Mouse (Mus musculus) effector memory CD4-positive, alpha-beta T cell, adult 5 months (primary cell): ENCODE data around the gene Gm10718. TPM values are rescaled to one million over a fixed set of nuclear protein-coding genes. Genes with fewer than 3 reads are reported as not detected.

Experiments used
- polyA plus RNA-seq: library from polyadenylated mRNA; unstranded; fragments of 100-300 nt; shearing (Covaris generic); gene quantifications from one replicate; pipeline ENCODE4 v1.2.1, GENCODE M21; 2017

Gm10718 gene
- polyA plus RNA-seq, result 12.6 TPM

GRCm38 (mm10) chr9:3023312-3023984 is at the start of gene Gm10718:
TSS of gene Gm10718 (plus strand) at chr9:3023547.

GRCm38 (mm10) chr9:3000445-3000972 is 22.8 kb upstream of the Gm10718 start, which contains the start of gene Gm10722:
TSS of gene Gm10722 (plus strand) at chr9:3000922.

GRCm38 (mm10) chr9:3002794-3003396 is 20.5 kb upstream of the Gm10718 start, which contains the start of gene Gm11168:
TSS of gene Gm11168 (plus strand) at chr9:3003346.

GRCm38 (mm10) chr9:3012733-3013279 is 10.5 kb upstream of the Gm10718 start, which contains the start of gene Gm10721:
TSS of gene Gm10721 (plus strand) at chr9:3013140.

GRCm38 (mm10) chr9:3015354-3015753 is 8.0 kb upstream of the Gm10718 start, which contains the start of gene Gm10720:
TSS of gene Gm10720 (plus strand) at chr9:3015654.

GRCm38 (mm10) chr9:3017108-3017507 is 6.2 kb upstream of the Gm10718 start, which contains the start of gene Gm10719:
TSS of gene Gm10719 (plus strand) at chr9:3017408.

GRCm38 (mm10) chr9:3024912-3025467 is 1.6 kb downstream of the Gm10718 start, which contains the start of gene Gm10717:
TSS of gene Gm10717 (plus strand) at chr9:3025417.

GRCm38 (mm10) chr9:3034299-3034698 is 11.0 kb downstream of the Gm10718 start, which contains the start of gene Gm17535:
TSS of gene Gm17535 (plus strand) at chr9:3034599.

GRCm38 (mm10) chr9:3036577-3036976 is 13.2 kb downstream of the Gm10718 start, which contains the start of gene Gm10715:
TSS of gene Gm10715 (plus strand) at chr9:3036877.

Other genes starting within 250 kb of the Gm10718 start
- 2.1 TPM for gene Gm10722, start 22.6 kb upstream of the Gm10718 start, polyA plus RNA-seq
- 16.8 TPM for gene Gm11168, start 20.2 kb upstream of the Gm10718 start, polyA plus RNA-seq
- not detected for gene Gm10721, start 10.4 kb upstream of the Gm10718 start, polyA plus RNA-seq
- 2.4 TPM for gene Gm10720, start 7.9 kb upstream of the Gm10718 start, polyA plus RNA-seq
- gene Gm10719, start 6.1 kb upstream of the Gm10718 start, polyA plus RNA-seq, result 11.4 TPM
- gene Gm10717, start 1.9 kb downstream of the Gm10718 start, polyA plus RNA-seq, result 41.5 TPM
- gene Gm17535, start 11.1 kb downstream of the Gm10718 start, polyA plus RNA-seq, result 1.6 TPM
- gene Gm10715, start 13.3 kb downstream of the Gm10718 start, polyA plus RNA-seq, result not detected